Mouse (Mus musculus): ENCODE results near the gene Rwdd2a.

GRCm38 (mm10) chr9:86569314-86569910 lies 2.4 kb upstream of the Rwdd2a start:
- TF ChIP-seq CTCF (IDR thresholded peaks at IDR 0.05; ENCODE audit: control insufficient read depth, insufficient read depth, low read length) = no peak
- TF ChIP-seq POLR2A (IDR thresholded peaks at IDR 0.05; ENCODE audit: borderline replicate concordance, control insufficient read depth, low read depth, low read length) = no peak
